Mouse (Mus musculus) Patski (cell line): ENCODE data around the gene Cux1. TPM values are rescaled to one million over a fixed set of nuclear protein-coding genes. Genes with fewer than 3 reads are reported as not detected.

Experiments
- ATAC-seq: fragments of 100-300 bp; one replicate; pipeline ENCODE4 v1.8.0; 2021
- CTCF ChIA-PET: fragments of 350-600 bp; sonication (Branson Sonifier 250); formaldehyde crosslinking; loops from one replicate; lab custom pipeline; 2022; ENCODE audit warnings: inconsistent platforms; lab: Charles Lee
- POLR2A ChIA-PET: fragments of 350-600 bp; sonication (Branson Sonifier 250); formaldehyde crosslinking; loops from one replicate; lab custom pipeline; 2022; ENCODE audit warnings: antibody characterized with exemption, inconsistent platforms; lab: Charles Lee
- DNase-seq: peaks from one replicate; pipeline ENCODE4 v3.0.0-alpha.2; 2011; ENCODE audit warnings: low read depth, low spot score
- H3K27me3 ChIP-seq: fragments of 371-371 bp; one replicate; pipeline ENCODE4 v1.5.1; 2021
- CTCF ChIP-seq: fragments of 100-300 bp; IDR thresholded peaks from one replicate; pipeline ENCODE4 v1.5.1; 2021
- in situ Hi-C: fragments of 300-500 bp; cut with MboI; formaldehyde crosslinking; loops from 3 replicates; pipeline ENCODE4 v1.11.1; 2018; ENCODE audit warnings: low pct_unique_long_range_greater_than_20kb, mixed read lengths
- polyA plus RNA-seq: library from polyadenylated mRNA; unstranded; gene quantifications from one replicate; pipeline ENCODE4 v1.2.3, GENCODE M21; 2021

Gene Cux1
- polyA plus RNA-seq, 1 experiment from 2014 or later, result 166 TPM

DNA sequence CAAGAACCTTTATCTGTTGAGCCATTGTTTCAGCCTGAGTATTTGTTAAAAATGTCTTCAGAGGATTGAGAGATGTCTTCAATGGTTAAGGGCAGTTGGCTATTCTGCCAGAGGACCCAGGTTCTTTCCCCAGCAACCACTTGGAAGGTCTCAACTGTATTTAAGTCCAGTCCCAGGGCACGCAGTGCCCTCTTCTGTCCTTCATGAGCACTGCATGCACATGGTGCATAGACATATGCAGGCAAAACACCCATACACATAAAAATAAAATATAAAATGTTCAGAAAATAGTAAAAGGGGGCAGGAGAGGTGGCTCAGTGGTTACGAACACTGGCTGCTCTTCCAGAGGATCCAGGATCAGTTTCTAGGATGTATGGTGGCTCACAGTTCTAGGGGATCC is 239.6 kb downstream of the Cux1 start:
- in situ Hi-C loops, result no loop called here
- POLR2A ChIA-PET, result no interaction called here
- no peaks in the 10 kb centered on the region for H3K27me3 ChIP-seq
- DNase-seq (no peak), ATAC-seq (no peak)
- CTCF ChIA-PET, result interaction anchor here (1.2 to 1.5 kb wide), 4 partner anchors 12 to 241 kb away, joined by 3 to 4 read pairs (median 3); no protein-coding TSS in a partner anchor
- TF ChIP-seq CTCF, result peak; percentile 65

DNA sequence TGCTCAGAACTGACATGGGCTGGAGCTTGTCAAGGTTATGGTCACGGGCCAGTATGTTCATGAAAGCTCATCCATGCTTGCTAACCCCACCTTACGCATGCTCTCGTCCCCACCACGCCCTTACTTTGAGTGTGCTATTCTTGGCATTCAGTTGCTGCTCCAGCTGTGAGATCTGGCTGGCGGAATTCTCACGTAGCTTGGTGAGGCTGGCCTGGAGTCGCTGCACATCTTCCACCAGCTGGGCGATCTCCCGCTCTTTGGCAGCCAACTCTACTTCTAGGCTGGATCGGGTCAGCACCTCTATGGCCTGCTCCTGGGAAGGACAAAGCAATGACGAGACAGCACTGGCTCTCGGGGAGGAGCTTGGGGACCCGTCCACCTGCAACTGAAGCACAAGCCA is 240.7 kb downstream of the Cux1 start:
- in situ Hi-C loops, result no loop called here
- POLR2A ChIA-PET, result interaction anchor here (0.6 kb wide), 1 partner anchor 635 kb away, joined by 3 read pairs; no protein-coding TSS in a partner anchor
- CTCF ChIA-PET, result interaction anchor here (1.2 kb wide), 1 partner anchor 11 kb away, joined by 3 read pairs; no protein-coding TSS in a partner anchor
- no peaks in the 10 kb centered on the region for H3K27me3 ChIP-seq
- ATAC-seq (no peak), DNase-seq (no peak)
- no peak for TF ChIP-seq CTCF

DNA sequence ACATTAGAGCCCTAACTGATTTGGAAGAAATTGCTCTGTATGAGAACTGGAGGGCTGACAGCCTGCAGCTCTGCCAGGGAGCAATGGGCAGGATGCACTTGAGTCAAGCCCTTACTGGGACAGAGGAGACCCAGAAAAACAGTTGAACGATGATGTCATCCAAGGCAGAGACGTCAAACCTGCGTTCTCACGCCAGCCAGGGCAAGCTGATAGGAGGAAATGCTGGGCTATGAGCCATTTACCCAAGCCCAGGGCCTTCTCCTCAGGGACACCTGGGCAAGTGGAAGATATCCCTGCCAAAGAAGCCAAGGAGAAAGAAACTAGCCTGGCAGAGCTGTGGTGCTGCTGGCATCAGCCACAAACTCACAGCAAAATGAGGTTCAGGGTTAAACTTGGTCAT is 242.8 kb downstream of the Cux1 start:
- H3K27me3 ChIP-seq, result no peaks in the 10 kb centered on the region

DNA sequence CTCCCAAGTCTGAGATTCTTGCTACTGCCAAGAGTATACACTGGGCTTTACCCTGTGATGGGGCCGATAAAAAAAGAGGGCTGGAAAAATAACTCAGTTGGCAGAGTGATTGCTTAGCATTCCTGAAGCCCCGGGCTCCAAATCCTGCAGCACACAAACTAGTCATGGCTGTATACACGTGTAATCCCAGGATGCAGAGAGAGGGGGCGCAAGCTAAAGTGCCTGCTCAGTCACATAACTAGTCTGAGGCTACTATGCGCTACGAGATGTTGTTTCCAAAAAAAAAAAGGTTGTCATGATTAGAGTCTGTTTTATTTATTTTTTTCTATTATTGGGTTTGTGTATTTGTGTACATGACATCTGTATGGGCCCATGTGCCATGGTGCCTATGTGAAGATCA is 245.9 kb downstream of the Cux1 start:
- CTCF ChIA-PET, result interaction anchor here (1.6 to 1.7 kb wide), 2 partner anchors 14 to 18 kb away, joined by 3 to 5 read pairs; no protein-coding TSS in a partner anchor

More for the DNA sequence above, 242.8 kb downstream of the Cux1 start:
- POLR2A ChIA-PET, result interaction anchor here (0.7 kb wide), 1 partner anchor 178 kb away, joined by 3 read pairs; no protein-coding TSS in a partner anchor
- in situ Hi-C loops, result no loop called here
- ATAC-seq (no peak), DNase-seq (no peak)
- TF ChIP-seq CTCF, result no peak
- CTCF ChIA-PET, result interaction anchor here (1.5 kb wide), 1 partner anchor 9 kb away, joined by 3 read pairs; no protein-coding TSS in a partner anchor

DNA sequence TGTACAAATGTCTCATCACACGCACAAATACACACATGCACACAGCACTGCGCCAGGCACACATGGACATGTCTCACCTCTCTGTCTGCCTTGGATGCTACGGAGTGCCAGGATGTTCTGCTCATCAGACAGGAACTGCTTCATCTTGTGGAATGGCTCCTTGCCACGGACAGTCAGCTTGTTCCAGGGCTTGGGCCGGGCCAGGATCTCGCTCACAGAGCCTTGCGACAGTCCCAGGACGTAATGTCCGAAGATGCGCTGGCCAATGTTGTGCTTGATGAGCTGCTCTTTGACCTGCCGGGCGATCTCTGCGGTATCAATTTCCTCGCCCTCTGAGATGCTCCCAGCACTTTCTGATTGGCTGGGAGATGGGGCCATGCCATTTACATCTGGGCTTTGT is 254.7 kb downstream of the Cux1 start:
- no peaks in the 10 kb centered on the region for H3K27me3 ChIP-seq
- CTCF ChIA-PET, result no interaction called here
- in situ Hi-C loops, result no loop called here
- DNase-seq, result no peak
- peak; percentile 23 for ATAC-seq
- POLR2A ChIA-PET, result interaction anchor here (0.6 to 1.7 kb wide), 3 partner anchors 104 to 253 kb away, joined by 3 to 6 read pairs (median 4); no protein-coding TSS in a partner anchor
- no peak for TF ChIP-seq CTCF

More for the DNA sequence above, 245.9 kb downstream of the Cux1 start:
- DNase-seq (no peak), ATAC-seq (no peak)
- H3K27me3 ChIP-seq, result no peaks in the 10 kb centered on the region
- in situ Hi-C loops, result no loop called here
- POLR2A ChIA-PET, result no interaction called here
- no peak for TF ChIP-seq CTCF

DNA sequence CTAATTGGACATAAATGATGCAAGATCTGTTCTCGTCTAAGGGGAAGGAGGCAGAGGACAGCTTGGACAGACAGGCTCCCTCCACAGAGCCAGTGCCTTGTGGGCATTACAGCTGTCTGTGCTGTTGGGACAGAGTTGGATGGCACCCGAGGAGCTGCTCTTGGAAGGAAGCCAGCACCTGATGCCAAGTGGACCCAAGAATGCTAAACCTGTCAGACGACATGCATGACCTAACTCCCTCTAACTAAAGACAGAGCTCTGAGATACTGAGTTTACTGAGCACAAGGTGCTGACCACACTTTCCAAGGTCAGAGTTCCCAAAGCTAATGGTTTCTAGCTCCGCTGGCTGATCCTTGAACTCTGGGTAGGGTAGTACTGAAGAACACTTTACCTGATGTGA is 255.1 kb downstream of the Cux1 start:
- in situ Hi-C loops, result no loop called here
- DNase-seq (peak; percentile 90), ATAC-seq (peak; percentile 85)
- H3K27me3 ChIP-seq, result no peaks in the 10 kb centered on the region
- ChIA-PET CTCF (interaction anchor here (0.8 to 1.7 kb wide), 2 partner anchors 22 to 153 kb away, joined by 3 to 8 read pairs; no protein-coding TSS in a partner anchor), POLR2A (interaction anchor here (0.6 to 1.7 kb wide), 3 partner anchors 104 to 253 kb away, joined by 3 to 6 read pairs (median 4); no protein-coding TSS in a partner anchor)
- TF ChIP-seq CTCF, result no peak

DNA sequence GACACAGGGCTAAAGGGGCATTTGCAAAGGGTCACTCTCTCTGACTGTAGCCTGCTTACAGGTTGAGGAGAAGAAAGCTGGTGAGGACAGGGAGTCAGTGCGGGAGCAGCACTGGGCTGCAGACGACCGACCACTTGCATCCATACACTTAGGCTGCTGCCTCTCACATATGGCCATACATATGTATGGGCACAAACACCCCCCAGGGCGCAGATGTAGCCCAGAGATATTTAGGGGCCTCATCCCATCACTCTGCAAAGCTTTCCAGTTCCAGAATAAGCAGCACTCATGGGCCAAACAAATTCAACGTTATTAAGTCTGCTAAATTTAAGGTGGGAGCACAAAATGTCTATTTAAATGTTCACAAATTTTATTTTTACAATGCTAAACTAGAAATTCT is 261.0 kb downstream of the Cux1 start:
- POLR2A ChIA-PET, result no interaction called here
- in situ Hi-C loops, result no loop called here

DNA sequence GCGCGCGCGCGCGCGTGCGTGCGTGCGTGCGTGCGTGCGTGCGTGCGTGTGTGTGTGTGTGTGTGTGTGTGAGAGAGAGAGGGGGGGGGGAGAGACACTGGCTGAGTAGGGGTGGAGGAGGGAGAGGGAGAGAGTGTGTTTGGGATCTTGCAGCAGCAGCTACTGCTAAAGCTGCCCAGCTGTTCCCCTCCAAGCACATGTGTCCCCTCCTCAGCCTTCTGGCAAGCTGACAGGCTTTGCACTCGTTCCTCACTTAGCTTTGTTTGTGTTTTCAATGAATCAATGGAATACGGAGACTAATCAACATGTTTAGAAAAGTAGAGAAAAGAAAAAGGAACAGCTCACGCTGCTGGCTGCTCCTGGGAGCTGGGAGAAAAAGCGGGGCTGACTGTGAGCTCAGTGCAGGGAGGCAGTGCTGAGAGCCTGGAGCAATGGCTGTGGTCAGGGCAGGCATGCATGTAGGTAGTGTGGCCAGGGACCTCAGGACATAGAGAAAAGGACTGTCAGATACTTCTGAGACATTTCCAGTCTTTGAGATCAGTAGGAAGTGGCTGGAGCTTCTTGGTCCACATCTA is 263.8 kb downstream of the Cux1 start:
- no peak for TF ChIP-seq CTCF
- in situ Hi-C loops, result no loop called here
- no peak for ATAC-seq
- ChIA-PET CTCF (interaction anchor here (0.9 to 1.5 kb wide), 3 partner anchors 19 to 31 kb away, joined by 3 to 4 read pairs (median 3); no protein-coding TSS in a partner anchor), POLR2A (interaction anchor here (0.5 to 0.9 kb wide), 2 partner anchors 36 to 219 kb away, joined by 3 to 4 read pairs; no protein-coding TSS in a partner anchor)
- no peaks in the 10 kb centered on the region for H3K27me3 ChIP-seq
- peak; percentile 15 for DNase-seq

More for the DNA sequence above, 261.0 kb downstream of the Cux1 start:
- no peak for TF ChIP-seq CTCF
- CTCF ChIA-PET, result no interaction called here
- ATAC-seq (no peak), DNase-seq (no peak)
- H3K27me3 ChIP-seq, result no peaks in the 10 kb centered on the region

DNA sequence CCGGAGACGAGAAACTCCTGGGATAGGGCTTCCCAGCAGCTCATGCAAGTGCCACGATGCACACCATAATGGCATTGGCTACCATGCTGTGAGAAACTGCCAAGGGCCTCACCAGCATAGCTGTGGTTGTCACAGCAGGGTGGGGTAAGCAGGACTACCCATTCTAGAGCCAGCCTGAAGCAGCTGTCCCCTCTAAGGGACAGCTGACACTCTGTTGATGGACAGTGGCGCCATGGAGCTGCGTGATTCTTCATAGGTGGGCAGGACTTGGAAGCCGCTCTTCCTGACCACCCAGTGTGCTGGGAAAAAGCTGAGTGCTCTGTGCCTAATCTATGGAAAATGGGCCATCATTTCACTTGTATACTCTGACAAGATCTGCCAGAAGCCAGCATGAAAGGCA is 266.4 kb downstream of the Cux1 start:
- CTCF ChIA-PET, result interaction anchor here (0.7 kb wide), 1 partner anchor 21 kb away, joined by 3 read pairs; no protein-coding TSS in a partner anchor
- DNase-seq (no peak), ATAC-seq (no peak)
- TF ChIP-seq CTCF, result no peak
- in situ Hi-C loops, result no loop called here
- no peaks in the 10 kb centered on the region for H3K27me3 ChIP-seq
- POLR2A ChIA-PET, result interaction anchor here (0.6 kb wide), 1 partner anchor 32 kb away, joined by 5 read pairs; no protein-coding TSS in a partner anchor

DNA sequence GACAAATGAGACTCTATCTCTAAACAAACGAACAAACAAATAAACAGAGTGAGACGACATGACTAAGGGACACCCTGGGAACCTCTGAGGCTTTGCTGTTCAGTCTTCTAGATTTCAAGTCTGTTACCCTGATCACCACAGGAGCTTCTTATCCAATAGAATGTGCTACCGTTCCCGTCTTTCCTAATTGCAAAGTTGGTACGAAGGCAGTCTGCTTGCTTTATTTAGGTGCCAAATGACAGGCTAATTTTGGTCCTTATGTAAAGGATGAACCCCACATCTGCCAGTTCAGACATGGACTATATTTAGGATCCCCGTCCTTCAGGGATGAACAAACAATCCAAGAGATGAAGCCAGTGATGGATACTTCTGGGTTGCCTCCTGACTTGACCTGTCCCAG is 269.6 kb downstream of the Cux1 start:
- CTCF ChIA-PET, result interaction anchor here (0.8 to 1.2 kb wide), 2 partner anchors 9 to 40 kb away, joined by 3 read pairs; no protein-coding TSS in a partner anchor

DNA sequence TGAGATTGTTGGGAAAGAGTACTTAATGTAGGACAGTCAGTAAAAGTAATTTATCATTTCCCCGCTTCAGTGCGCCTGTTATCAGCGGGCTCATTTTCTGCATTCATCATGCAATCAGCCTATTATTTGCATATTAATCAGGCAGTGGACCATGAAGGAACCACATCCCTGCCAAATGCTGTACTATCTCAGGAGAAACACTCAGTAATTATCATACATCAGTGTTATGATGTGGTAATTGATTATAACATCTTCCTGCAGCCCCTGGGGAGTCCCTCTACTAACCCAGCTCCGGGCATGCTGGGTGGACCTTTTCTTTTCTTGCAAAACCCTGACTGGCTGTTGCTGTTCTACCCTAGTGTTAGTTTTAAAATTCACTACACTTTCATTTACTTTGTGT is 270.4 kb downstream of the Cux1 start:
- in situ Hi-C loops, result no loop called here
- TF ChIP-seq CTCF, result no peak
- ATAC-seq, result no peak
- POLR2A ChIA-PET, result no interaction called here
- CTCF ChIA-PET, result interaction anchor here (0.8 to 1.2 kb wide), 3 partner anchors 8 to 41 kb away, joined by 3 read pairs; no protein-coding TSS in a partner anchor
- no peak for DNase-seq
- no peaks in the 10 kb centered on the region for H3K27me3 ChIP-seq

More for the DNA sequence above, 269.6 kb downstream of the Cux1 start:
- H3K27me3 ChIP-seq, result no peaks in the 10 kb centered on the region
- in situ Hi-C loops, result no loop called here
- ATAC-seq (no peak), DNase-seq (no peak)
- no peak for TF ChIP-seq CTCF
- POLR2A ChIA-PET, result no interaction called here
